Mouse (Mus musculus) liver, embryonic 16.5 days (tissue): Measurements from ENCODE around the gene Cnot10. TPM values are rescaled to one million over a fixed set of nuclear protein-coding genes. Genes with fewer than 3 reads are reported as not detected.
A peak's percentile ranks its signal among the peaks of the same experiment; 100 is the strongest.

Experiments used
- ATAC-seq: fragments of 200-750 bp; cut with Nextera tagmentation; 2 replicates; pipeline ENCODE4 v1.8.0; 2017; ENCODE audit warnings: low read depth, mild to moderate bottlenecking, moderate number of reproducible peaks, moderate library complexity
- H3K27ac ChIP-seq: fragments of 300-500 bp; sonication (generic); 2 replicates; pipeline ENCODE4 v1.5.1; 2014; ENCODE audit warnings: mild to moderate bottlenecking, low read length
- H3K27me3 ChIP-seq: fragments of 300-500 bp; sonication (generic); 2 replicates; pipeline ENCODE4 v1.6.1; 2014; ENCODE audit warnings: low read depth, low read length, mixed read lengths; ENCODE audit not compliant: control insufficient read depth, insufficient read depth
- H3K36me3 ChIP-seq: fragments of 300-500 bp; sonication (generic); 2 replicates; pipeline ENCODE4 v1.6.1; 2014; ENCODE audit warnings: mild to moderate bottlenecking; ENCODE audit not compliant: control insufficient read depth, insufficient read depth
- H3K4me1 ChIP-seq: fragments of 300-500 bp; sonication (generic); 2 replicates; pipeline ENCODE4 v1.6.1; 2014; ENCODE audit warnings: low read depth, low read length, mixed read lengths; ENCODE audit not compliant: control insufficient read depth
- H3K4me2 ChIP-seq: fragments of 300-500 bp; sonication (generic); 2 replicates; pipeline ENCODE4 v1.6.1; 2014; ENCODE audit warnings: low read depth, low read length, mixed read lengths
- H3K4me3 ChIP-seq: fragments of 300-500 bp; sonication (generic); 2 replicates; pipeline ENCODE4 v1.5.1; 2014; ENCODE audit warnings: low read depth, mild to moderate bottlenecking, low read length
- H3K9ac ChIP-seq: fragments of 300-500 bp; sonication (generic); 2 replicates; pipeline ENCODE4 v1.6.1; 2014; ENCODE audit warnings: low read depth, low read length
- H3K9me3 ChIP-seq: fragments of 300-500 bp; sonication (generic); replicated peaks from 2 replicates; pipeline ENCODE4 v1.6.1; 2016; ENCODE audit warnings: low read length; ENCODE audit not compliant: control insufficient read depth
- WGBS: fragments of 180-500 bp; shearing (Covaris S2); extraction: QIAGEN DNeasy Blood & Tissue Kit; methylation state at CpG from one replicate; pipeline ENCODE4 v1.1.7; 2014; ENCODE audit not compliant: insufficient replicate concordance; 5-methylcytosine and 5-hydroxymethylcytosine counted together
- polyA plus RNA-seq: library from polyadenylated mRNA; unstranded; fragments of >200 nt; fragmentation: Nextera tagmentation; extraction: Ambion mirVana; gene quantifications from 2 replicates; pipeline ENCODE4 v1.2.1, GENCODE M21; 2015

Cnot10 gene
- 23.0 and 24.4 TPM in 2 replicates for polyA plus RNA-seq

DNA sequence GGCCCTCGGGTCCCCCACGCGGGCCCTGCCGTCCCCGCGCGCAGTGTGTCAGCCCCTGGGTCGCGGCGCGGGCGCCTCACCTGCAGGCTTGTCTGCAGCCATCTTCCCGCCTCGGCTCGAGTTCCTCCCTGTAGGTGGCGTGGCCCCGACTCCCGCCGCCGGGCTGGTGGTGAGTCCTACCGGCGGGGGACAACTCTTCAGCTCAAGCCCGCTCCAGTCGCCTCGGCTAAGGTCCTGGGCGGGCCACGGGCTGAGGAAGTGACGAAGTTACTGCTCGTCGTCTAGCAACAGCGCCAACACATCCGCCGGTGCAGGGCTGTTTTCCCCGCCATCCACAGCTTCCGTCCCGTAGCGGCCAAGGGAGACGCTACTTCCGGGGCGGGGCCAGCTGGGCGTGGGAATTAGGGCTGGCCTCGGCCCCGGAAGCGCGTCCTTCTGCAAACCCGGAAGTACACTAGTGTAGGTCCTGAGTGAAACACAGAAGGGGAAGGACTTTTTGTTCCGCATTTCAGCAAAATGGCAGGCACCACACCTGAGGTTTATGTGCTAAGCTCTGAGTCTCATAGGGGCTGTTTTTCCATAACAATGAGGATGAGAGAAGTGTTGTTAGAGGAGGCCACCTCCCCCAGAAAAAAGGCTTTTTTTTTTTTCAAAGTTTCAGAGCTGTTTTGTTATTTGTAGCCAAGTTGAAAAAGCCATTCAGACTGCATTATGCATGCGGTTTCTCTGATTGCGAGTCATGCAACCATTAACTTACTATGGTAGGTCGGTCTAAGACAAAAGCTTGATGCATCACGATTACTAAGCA lies at the start of gene Cnot10:
TSS of gene Cnot10 (minus strand) at position 346 of the 808 bp plus-strand sequence.
- H3K4me3 ChIP-seq = peak within 1 kb of the TSS; percentile 89
- 3% methylated on average over 51 of the region's 51 CpGs for WGBS
- H3K9ac ChIP-seq = peak within 1 kb of the TSS; percentile 77
- H3K27ac ChIP-seq = peak within 1 kb of the TSS; percentile 86
- H3K4me1 ChIP-seq = peaks cover 10% of the 10 kb centered on the region
- H3K4me2 ChIP-seq = peak within 1 kb of the TSS; percentile 94
- no peaks in the 10 kb centered on the region for H3K36me3 ChIP-seq
- no peaks in the 10 kb centered on the region for H3K9me3 ChIP-seq
- peak; percentile 98 for ATAC-seq
- peaks cover 2% of the 10 kb centered on the region; the same call in 1 of the 2 replicates for H3K27me3 ChIP-seq

DNA sequence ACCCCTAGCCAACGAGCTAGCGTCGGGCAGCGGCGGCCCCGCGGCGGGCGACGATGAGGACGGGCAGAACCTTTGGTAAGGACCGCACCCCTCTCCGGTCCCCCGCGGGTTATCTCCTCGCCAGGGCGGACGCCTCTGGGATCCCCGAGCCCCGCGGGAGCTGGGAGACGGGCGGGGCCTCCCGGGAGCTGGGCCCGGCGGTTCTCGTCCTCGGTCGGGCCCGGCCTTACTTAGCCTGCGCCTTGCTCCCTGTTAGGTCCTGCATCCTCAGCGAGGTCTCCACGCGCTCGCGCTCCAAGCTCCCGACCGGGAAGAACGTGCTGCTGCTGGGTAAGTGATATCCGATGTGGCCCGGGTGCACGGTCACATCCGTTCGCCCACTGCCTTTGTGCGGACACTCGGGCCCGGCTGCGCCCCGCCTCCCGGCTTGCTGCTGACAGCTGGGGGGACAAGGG lies 49.0 kb upstream of the Cnot10 start:
- H3K4me1 ChIP-seq = peaks cover 21% of the 10 kb centered on the region
- peak; percentile 83 for ATAC-seq
- H3K9me3 ChIP-seq = no peaks in the 10 kb centered on the region
- H3K36me3 ChIP-seq = peaks cover 4% of the 10 kb centered on the region
- H3K4me3 ChIP-seq = peak overlapping the region; percentile 75
- H3K9ac ChIP-seq = peak overlapping the region; percentile 78
- H3K27me3 ChIP-seq = no peaks in the 10 kb centered on the region
- peak overlapping the region; percentile 84 for H3K4me2 ChIP-seq
- H3K27ac ChIP-seq = peak overlapping the region; percentile 96
- 0% methylated on average over 32 of the region's 50 CpGs for WGBS

DNA sequence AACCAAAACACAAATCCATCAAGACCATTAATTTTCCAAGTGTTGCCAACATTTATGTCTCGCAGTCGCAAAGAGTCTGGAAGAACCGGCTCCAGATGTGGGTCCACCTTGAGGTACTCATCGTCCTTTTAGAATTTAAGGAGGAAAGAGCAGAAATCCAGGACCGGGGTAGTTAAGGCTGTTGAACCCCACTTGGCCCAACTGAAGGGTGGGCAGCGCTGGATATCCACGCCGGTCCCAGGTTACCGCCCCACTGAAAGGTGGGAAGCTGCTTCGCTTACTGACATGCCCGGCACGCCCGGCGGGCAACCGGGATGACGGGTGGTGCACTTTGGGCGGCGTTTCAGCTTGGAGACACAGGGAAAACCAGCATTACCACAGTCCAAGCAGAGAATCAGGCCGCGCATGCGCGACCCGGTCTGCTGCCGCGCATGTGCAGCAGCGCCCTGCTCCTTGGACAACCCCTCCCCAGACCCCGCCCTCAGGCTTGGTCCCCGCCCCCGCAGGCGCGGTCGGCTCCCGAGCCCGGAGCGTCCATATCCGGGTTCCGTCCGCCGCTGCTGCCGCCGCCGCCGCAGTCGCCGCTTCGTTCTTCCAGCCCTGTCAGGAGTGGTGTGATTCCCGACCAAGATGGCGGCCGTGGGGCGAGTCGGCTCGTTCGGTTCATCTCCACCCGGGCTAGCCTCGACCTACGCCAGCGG lies 48.4 kb upstream of the Cnot10 start, which contains the start of gene Dync1li1:
TSS of gene Dync1li1 (plus strand) at position 539 of the 701 bp plus-strand sequence.
- Histone ChIP-seq H3K4me2 (peak within 1 kb of the TSS; percentile 84), H3K36me3 (peaks cover 4% of the 10 kb centered on the region), H3K9me3 (no peaks in the 10 kb centered on the region), H3K27ac (peak within 1 kb of the TSS; percentile 96), H3K4me3 (peak within 1 kb of the TSS; percentile 75), H3K27me3 (no peaks in the 10 kb centered on the region), H3K9ac (peak within 1 kb of the TSS; percentile 84), H3K4me1 (peaks cover 21% of the 10 kb centered on the region)
- ATAC-seq = peak; percentile 96
- WGBS = under 1% methylated on average over 56 of the region's 57 CpGs

DNA sequence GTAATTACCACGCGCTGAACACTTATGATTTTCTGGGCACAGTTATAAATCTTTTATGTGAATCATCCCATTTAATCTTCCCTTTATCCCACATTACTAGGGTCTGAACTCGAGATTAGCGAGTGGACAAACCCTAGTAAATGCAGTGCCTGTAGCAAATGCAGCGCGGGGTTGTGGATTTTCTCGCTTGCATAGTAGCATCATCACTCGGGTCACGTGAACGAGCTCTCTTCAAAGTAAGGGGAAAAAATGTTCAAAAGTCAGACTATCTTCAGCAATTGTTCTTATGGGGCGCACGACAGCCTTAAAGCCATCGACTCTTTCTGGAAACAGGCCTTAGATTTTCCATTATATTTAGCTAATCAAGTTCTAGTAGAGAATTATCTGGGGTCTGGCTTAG lies 47.7 kb upstream of the Cnot10 start:
- no peak overlapping the region for H3K27ac ChIP-seq
- WGBS = 75% methylated on average over 13 of the region's 13 CpGs

DNA sequence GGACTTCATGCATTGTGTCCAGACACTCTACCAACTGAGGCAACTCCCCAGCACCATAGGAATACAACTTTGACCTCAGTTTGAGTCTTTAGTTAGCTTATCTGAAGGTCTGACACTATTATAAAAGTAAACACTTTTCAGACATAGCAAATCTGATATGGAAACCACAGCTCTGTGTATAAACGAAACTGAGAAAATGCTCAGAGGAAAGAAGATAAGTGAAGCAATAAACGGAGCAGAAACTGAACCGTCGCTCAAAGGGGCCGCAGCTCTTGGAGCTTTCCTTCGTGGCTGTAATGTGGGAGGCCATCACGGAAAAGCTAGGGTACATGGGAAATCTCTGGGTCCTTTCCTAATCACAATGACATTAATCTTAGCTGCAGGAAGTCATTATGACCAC lies 46.3 kb upstream of the Cnot10 start:
- Histone ChIP-seq H3K4me3 (no peak overlapping the region), H3K4me1 (peaks cover 21% of the 10 kb centered on the region), H3K4me2 (no peak overlapping the region), H3K9me3 (no peaks in the 10 kb centered on the region), H3K27me3 (no peaks in the 10 kb centered on the region), H3K36me3 (no peaks in the 10 kb centered on the region; the same call in 1 of the 2 replicates), H3K9ac (no peak overlapping the region), H3K27ac (no peak overlapping the region)
- no peak for ATAC-seq
- WGBS = 38% methylated on average over 7 of the region's 7 CpGs

More for the DNA sequence above, 47.7 kb upstream of the Cnot10 start:
- Histone ChIP-seq H3K36me3 (peaks cover 4% of the 10 kb centered on the region), H3K4me3 (peak overlapping the region; percentile 75), H3K9ac (peak overlapping the region; percentile 84), H3K27me3 (no peaks in the 10 kb centered on the region), H3K4me1 (peaks cover 21% of the 10 kb centered on the region), H3K9me3 (no peaks in the 10 kb centered on the region), H3K4me2 (peak overlapping the region; percentile 84)
- ATAC-seq = no peak

DNA sequence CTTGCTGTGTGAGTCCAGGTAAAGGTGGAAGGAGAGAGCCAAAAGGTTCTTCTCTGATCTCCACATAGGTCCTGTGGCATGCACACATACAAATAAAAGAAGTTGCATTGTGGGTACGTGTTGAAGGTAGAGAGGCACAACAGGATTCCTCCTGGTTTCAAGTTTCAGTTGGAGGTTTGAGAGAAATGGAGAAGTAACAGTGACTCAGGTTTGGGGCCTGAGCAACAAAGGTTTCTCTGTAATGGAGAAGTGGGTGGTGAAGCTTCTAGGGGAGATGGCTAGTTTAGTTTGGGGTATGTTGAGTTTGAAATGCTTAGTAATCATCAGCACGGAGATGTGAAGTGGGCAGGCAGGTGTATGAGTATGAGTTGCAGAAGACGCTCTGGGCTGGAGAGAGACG lies 42.2 kb upstream of the Cnot10 start:
- Histone ChIP-seq H3K9me3 (no peaks in the 10 kb centered on the region), H3K27me3 (no peaks in the 10 kb centered on the region), H3K4me2 (no peak overlapping the region), H3K9ac (no peak overlapping the region), H3K27ac (no peak overlapping the region), H3K4me3 (no peak overlapping the region), H3K4me1 (no peaks in the 10 kb centered on the region), H3K36me3 (no peaks in the 10 kb centered on the region)
- ATAC-seq = no peak
- 47% methylated on average over 4 of the region's 4 CpGs for WGBS

DNA sequence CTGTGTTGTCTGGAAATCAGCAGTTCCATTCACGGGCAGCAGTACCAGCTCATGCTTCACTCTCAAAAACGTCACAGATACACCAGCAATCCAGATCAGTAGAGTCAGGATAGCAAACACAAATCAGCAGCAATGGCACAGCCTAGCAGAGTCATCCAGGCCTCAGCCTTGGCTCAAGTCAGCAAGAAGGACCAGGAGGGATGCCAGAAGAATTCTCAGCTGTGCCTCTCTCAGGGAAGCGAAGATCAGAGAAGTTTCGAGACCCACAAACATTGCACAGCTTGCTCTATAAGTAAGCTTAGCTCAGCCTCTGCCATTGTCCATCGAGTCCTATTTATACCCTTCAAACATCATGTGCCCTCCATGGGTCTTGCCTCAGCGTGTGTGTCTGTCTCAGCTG lies 40.5 kb upstream of the Cnot10 start:
- H3K9ac ChIP-seq = no peak overlapping the region
- H3K27ac ChIP-seq = no peak overlapping the region
- H3K9me3 ChIP-seq = no peaks in the 10 kb centered on the region
- no peaks in the 10 kb centered on the region for H3K36me3 ChIP-seq
- H3K4me3 ChIP-seq = no peak overlapping the region
- WGBS = 59% methylated on average over 6 of the region's 6 CpGs
- no peak overlapping the region for H3K4me2 ChIP-seq
- no peaks in the 10 kb centered on the region for H3K27me3 ChIP-seq
- ATAC-seq = no peak
- H3K4me1 ChIP-seq = no peaks in the 10 kb centered on the region

DNA sequence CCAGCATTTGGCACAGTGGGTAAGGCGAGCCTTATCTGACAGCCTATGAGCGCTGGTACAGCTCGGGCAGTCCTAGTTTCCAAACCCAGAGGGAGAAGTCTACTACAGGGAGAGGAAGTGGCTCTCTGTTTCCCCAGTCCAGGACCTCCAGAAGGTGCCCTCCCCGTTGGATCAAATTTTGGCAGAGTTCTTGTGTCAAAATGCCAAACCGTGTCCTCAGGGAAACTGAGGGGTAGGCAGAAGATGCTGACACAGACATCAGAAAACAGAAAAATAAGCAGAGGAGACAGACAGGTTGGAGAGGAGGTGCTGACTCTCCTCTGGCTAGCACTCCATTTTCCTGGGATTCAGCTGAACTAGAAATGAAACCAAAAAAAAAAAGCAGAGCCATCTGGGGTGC lies 40.0 kb upstream of the Cnot10 start:
- Histone ChIP-seq H3K27me3 (no peaks in the 10 kb centered on the region), H3K4me2 (no peak overlapping the region), H3K4me3 (no peak overlapping the region), H3K27ac (no peak overlapping the region), H3K36me3 (no peaks in the 10 kb centered on the region), H3K9ac (no peak overlapping the region), H3K9me3 (no peaks in the 10 kb centered on the region), H3K4me1 (no peaks in the 10 kb centered on the region)
- no peak for ATAC-seq
- 50% methylated on average over 5 of the region's 5 CpGs for WGBS

DNA sequence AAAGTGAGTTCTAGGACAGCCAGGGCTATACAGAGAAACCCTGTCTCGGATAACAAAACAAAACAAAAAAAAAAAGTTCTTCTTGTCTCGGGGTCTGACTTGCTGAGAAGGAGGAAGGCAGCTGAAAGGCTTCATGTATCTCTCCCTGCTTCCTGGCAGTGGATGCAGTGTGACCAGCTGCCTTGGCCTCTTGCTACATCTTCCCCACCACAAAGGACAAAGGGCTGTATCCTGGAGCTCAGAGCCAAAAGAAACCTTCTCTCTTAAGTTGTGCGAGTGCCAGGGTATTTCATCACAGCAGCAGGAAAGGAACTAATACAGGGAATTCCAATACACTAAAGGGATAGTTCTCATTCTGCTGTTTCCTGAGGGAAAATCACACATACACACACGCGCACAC lies 38.6 kb upstream of the Cnot10 start:
- no peaks in the 10 kb centered on the region for H3K4me1 ChIP-seq
- WGBS = 58% methylated on average over 5 of the region's 5 CpGs

More for the DNA sequence above, 38.6 kb upstream of the Cnot10 start:
- Histone ChIP-seq H3K27ac (no peak overlapping the region), H3K9ac (no peak overlapping the region), H3K9me3 (no peaks in the 10 kb centered on the region), H3K36me3 (no peaks in the 10 kb centered on the region), H3K4me2 (no peak overlapping the region), H3K27me3 (no peaks in the 10 kb centered on the region), H3K4me3 (no peak overlapping the region)
- ATAC-seq = no peak
